Mouse (Mus musculus) liver, postnatal 0 days (tissue): ENCODE data around the gene Ttc28.

Experiments used
- CTCF ChIP-seq: sonication (generic); IDR thresholded peaks from 2 replicates; pipeline ENCODE4 v1.5.1; 2016; ENCODE audit warnings: antibody characterized with exemption, low read depth
- EP300 ChIP-seq: IDR thresholded peaks from 2 replicates; pipeline ENCODE4 v1.6.1; 2016; ENCODE audit warnings: antibody characterized with exemption, low read depth, mild to moderate bottlenecking

- TF ChIP-seq CTCF (peak; percentile 30), EP300 (no peak)
These were observed 45.0 kb downstream of the Ttc28 start for GRCm38 (mm10) chr5:110924636-110925035.
